Mouse (Mus musculus) CD4-positive, CD25-positive, alpha-beta regulatory T cell, adult 2 months (primary cell): ENCODE results near the gene Usp46.
"Not testable (repeated sequence)": the region's sequence is repeated elsewhere in the genome, so short reads cannot be mapped to it uniquely, and the experiment has no call there.

ENCODE experiments used
- DNase-seq: peaks from one replicate; pipeline ENCODE4 v3.0.0-alpha.2; 2012; ENCODE audit warnings: low read depth, low spot score

Usp46 gene

DNA sequence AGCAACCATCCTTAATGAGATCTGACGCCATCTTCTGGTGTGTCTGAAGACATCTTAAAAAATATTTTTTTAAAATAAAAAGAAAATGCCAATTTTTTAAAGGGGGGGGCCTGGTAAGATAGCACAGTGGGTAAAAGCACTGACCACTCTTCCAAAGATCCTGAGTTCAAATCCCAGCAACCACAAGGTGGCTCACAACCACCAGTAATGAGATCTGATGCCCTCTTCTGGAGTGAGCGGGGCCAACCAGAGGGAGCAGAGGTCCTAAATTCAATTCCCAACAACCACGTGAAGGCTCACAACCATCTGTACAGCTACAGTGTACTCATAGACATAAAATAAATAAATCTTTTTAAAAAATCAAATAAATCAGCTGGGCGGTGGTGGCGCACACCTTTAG is 2.3 kb upstream of the Usp46 start:
- DNase-seq: not testable (repeated sequence)

DNA sequence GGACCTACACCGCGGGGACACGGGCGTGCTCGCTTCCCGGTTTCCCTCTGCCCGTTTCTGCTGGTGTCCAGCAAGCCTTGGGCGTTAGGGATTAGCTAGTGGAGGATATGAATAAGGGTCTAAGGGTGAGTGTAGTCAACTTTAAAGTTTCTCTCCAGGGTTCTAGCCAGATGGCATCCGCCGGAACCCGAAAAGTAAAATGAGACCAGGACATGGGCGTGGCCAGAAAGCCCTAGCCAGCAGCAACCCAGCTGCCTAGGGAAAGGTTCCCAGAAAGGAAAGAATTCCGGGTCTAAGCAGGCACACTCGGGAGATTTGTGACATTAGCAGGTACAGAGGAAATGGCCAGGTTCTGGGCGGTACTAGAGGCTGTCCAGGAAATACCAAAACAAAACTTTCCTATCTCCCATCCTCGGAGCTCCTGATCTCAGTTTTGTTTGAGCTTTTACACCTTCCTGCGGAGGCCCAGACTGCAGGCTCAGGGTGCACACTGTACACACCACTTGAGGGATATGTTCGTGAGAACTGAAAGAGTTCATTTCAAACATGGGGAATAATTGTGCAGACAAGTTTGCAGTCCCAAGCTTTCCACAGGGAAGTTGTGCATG is 587 bp upstream of the Usp46 start:
- DNase-seq: peak; percentile 59

DNA sequence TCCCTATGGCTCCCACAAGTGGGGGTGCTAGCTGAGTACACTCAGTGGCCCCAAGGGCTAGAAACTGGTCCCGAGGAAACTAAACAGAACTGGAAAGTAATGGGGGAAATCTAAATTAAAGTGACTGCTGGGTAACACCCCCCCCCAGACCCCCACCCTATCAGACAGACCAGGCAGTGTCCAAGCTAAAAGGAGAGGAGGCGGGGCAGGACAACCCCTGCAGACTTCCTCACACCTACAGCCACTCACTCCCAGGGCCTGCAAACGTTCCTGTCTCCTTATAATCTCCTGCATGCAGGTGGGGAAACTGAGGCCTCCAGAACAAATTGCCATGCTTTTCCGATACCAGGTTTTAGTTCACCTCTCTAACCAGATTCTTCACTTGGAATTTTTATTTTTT is 885 bp downstream of the Usp46 start:
- DNase-seq: no peak

DNA sequence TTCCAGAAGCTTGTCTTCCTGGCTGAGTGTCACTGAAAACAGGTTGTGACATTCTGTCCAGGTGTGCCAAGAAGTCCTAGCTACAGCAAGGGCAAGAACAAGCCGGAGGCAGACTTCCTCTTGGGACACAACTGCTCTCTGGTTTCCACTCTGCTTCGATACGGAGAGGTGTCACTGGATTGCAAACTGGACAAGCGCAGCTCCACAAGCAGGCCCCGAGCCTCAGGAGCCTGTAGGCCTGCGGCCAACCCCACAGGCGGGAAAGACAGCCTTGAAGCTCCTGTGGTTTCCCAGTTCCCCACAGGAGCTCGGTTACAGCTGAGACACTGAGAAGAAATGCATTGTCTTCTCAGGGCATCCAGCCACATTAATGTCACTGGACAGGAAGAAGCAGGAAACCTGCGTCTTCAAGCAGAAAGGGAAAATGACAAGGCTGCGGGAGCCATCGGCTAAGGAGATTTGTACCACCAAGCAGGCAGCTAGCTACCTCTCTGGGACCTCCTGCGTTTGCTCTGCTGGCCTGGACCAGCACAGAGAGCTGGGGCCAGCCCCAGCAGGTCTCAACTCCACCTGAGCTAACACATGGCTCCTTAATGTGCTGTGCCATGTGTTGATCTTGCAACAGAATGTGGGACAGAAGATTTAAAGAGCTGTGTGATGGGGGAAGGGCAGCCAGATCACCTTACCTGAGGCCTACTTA is 1.7 kb downstream of the Usp46 start:
- DNase-seq: no peak

DNA sequence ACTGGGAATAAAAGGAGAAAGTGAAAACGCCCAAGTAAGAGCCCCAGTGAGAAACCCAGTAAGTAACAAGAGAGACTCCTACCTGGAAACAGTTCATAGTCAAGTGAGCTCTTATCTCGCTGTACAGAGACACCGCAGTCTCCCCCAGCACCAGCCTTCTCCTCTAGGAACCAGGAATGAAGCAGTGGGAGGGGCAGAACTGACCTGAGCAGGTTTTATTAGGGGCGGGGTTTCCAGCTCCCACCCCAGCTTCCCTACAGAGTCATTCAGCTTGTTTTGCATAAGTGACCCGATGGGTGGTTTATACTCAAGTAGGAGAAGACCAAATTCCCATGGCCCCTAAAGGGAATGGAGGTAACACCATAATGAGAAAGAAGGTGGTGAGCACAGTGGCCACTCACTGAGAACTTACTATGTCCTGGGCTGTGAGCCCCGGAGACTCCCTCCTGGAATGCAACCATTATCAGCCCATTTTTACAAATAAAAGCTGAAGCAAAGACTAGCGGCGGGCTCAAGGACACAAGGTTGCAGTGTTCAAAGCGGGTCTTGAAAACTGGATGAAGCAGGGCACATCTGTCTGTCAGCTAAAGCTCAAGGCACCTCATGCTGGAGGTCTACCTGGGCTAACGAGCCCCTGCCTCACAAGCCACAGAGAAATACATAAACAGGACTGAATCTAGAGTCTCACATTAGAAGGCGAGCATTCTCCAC is 2.5 kb downstream of the Usp46 start:
- no peak for DNase-seq

DNA sequence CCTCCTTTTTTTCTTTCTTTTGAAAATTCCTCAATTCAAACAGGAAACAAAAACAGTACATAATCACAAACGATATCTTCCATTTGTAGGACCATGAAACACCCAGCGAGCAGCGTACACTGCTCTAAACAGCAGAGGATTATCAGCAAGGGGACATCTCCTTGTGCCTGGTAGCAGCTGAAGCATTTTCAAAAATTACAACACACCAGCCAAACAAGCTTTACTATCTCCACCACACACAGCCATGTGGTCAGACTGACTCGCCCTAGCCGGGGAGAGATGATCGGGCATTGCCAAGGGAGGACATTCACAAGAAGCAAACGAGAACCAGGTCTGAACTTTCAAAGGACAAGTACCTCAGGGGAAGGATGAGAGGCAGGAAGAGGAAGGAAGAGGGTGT is 3.4 kb downstream of the Usp46 start:
- no peak for DNase-seq

DNA sequence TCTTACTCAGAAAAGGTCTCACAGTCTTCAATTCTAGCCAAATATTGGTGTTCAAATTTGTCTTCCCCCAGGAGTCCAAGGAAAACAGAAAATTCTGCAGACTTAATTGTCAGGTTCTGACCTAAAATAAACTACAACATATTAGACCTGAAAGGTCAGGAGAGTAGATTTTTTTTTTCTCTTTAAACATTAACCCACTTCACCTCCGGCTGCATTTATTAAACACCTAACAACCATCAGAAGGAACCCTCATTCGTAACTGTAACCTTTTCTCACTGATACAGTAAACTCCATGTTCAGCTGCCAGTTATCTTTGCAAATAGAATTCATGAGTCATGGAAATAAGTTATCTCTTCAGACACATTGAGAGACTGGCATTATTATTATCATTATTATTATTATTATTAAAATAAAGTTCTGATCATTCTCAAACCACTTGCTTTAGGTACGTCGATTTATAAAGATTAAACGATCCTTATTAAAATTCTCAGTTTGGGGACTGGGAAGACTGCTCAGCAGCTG is 4.9 kb downstream of the Usp46 start:
- DNase-seq: no peak

DNA sequence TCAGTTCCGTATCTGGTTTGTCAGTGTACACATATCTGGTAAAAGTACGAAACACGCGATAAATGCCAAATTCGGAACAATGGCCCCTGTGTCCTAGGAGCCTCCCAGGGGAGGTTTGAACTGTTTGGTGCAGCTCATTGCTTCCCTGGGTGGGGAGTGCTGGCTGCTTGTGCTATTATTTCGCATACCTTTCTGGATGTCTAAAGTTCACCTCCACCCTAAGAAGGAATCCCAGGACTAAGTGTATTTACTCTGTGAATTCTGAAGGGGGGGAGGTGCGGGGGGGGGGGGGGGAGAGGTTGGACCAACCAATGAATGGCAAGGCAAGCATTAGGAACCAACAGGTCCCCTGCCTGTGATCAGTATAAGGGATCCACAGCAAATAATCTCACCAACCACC is 6.0 kb downstream of the Usp46 start:
- DNase-seq: no peak

DNA sequence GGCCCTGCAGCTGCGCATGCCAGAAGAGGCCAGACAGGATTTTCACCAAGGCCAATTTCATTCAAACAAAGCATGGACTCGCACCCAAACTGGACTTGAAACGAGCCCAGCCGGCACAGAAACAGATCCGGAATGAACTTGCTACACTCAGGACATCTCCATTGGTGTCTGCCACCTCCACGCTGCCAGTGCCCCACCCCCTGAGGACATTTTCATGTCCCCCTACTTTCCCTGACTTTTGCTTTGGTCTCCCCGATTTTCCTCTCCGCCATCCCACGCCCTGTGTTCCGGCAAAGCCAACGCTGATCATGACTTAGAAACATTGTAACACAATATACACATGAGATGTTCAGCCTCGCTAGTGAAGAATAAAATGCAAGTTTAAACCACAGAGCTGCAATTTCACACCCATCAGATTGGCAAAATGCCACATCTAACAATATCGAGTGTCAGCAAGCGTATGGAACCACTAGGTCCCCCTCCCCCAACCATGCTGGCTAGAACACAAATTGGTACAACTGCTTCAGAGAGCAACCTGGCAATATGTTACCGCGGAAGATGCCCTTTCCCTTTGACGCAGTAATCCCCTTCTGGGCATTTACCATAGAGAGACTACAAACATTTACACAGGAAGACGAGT is 6.7 kb downstream of the Usp46 start:
- DNase-seq: peak; percentile 26

DNA sequence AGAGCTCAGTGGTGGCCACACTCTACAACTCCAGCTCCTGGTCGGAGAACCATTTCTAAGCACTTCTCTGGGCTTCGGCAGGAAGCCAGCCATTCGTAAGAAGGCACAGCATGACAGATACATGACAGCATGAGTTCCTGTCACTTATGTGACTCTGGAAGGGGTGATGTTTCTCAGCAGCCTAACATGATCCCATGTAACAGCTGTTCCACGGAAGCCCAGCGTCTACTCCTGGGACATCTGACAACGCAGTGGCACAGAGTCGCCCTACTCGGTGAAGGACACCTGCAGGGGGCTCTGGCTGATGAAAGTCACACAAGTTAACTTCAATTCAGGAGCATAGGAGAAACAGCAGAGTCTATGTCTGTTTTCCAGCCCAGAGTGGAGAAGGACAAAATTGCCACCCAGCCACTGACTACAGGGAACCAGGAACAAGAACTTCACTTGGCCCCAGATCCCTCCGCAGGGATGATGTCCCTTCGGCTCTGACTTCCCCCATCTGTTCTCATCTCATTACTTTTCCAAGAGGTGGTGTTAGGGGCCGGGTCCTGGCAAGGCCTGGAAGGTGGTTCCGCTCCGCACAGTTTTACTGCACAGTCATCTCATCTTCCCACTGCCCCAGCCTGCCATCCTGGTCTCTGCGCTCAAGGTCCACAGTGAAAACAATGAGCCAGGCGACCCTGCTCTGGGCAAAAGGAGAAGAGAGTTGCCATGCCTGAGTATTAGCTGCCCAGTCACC is 15.9 kb downstream of the Usp46 start:
- no peak for DNase-seq

DNA sequence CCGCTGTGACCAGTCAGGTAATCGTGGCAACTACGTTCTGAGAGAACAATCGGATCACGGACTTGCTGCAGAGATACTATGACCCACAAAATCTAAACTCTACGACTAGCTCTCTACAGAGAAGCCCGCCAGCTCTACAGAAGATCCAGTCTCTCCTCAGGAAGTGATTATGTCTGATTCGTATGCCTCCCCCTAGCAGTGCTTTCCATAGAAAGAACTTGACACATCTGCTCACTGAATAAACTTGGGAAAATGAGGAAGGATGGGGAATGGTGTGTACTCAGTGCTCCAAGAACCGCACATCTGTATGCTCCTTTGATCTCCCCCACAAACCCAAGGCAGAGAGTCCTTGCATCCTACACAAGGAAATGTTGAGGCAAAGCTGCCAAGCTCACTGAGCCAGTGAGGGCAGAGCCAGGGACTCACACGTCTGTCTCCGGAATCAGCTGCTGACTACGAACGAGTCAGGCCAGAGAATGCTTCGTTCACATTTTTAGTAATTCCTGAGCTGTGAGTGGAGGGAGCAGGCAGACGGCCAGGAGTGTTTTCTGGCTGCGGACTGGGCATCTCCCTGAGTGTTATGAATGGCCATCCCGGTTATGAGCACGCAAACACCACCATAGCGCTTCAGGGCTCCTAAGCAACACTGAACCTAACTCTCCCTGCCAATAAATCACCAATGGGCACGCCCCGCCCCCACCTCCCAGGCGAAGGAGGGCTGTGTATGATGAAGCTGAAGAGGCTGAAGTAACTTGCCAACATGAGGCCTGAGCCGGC is 16.6 kb downstream of the Usp46 start:
- DNase-seq: no peak

DNA sequence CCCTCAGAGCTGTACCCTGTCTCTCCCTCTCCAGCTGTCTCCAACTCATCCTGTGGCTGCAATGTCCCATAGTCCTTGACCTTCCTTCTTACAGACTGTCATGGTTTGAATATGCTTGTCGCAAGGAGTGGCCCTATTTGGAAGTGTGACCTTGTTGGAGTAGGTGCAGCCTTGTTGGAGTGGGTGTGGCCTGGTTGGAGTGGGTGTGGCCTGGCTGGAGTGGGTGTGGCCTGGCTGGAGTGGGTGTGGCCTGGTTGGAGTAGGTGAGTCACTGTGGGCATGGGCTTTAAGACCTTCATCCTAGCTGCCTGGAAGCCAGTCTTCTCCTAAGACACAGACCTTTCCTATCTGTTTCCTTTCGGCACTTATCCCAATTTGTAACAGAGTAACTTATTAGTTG is 17.3 kb downstream of the Usp46 start:
- peak; percentile 13 for DNase-seq

DNA sequence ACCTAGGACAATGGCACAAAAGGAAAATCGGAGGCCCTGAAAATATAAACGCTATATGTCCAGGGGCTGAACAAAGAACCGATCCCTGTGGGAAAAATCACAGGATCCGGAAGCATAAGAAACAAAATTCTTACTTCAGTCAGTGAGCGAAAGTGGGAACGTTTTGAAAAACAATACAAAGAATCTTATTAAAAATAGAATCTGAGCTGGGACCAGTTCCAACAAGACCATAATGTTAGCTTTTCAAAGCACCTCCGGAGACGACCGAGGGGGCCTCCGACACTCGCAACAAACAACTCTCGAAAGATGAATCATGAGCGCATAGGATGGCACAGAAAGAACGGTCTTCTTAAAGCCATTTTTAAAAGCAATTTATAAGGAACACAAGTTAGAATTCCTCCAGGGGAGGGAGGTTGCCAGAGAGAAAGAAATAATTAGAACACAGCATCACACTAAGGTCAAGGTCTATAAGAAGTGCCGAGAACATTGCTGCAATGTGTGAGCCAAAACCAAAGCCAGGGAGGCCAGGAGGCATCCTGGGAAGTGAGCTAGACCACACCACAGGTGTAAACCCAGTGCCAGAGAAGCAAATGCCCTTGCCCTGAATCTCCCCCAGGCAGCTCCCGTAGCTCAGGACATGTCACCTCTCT is 19.3 kb downstream of the Usp46 start:
- DNase-seq: no peak

DNA sequence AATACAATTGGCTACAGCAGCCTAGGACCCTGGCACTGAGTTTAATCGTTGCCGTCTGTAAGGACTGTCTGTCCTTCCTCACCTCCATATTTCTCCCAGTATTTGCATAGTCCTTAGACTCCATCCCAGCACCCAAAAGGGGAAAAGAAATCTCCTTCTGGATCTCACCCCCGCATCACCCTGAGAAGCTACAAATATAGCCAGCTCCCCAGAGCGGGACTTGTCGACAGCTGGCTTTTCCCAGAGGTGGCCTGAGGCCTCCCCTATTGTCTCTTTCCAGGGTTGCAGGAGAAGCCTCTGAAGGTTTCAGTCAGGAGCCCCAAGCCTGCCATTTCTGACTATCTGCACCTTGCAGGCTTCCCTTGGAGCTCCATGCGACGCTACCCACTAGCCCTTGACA is 23.6 kb downstream of the Usp46 start:
- no peak for DNase-seq

DNA sequence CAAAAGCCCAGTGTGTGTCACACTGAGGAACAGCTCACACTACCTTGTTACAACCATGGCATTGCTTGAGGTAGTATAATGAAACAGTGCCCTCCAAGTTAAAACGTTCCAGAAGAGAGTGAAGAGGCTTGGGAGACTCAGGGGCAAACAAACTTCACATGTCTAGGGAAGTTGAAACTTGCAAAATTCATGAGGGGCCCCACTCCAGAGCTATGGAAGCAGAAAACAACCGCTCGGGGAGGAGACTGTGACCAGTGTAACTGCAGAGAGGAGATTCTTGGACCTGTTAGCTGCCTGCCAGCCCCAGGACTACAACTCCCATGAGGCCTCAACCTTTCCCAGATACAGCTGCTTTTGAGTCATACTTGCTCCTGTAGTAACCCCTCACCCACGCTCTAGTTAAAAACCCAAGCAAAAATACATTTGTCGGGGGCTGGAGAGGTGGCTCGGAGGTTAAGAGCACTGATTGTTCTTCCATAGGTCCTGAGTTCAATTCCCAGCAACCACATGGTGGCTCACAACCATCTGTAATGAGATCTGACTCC is 25.4 kb downstream of the Usp46 start:
- DNase-seq: no peak

DNA sequence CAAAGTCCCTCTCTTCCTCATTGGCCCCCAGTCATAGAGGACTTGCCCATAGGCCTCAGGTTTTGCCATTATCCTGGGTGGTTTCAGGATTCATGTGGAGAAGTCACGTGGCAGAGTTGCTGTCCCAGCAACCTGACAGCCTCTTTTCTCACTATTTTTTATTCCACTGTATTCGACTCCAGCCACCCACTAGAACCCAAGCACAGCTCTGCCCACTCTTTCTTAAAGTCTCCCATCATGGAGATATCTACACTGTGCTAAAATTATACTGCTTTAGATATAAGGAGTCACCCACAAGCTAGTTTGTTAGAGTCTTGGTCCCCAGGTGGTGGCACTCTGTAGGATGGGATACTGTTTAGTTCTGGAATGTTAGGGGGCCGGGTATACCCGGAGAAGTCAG is 27.7 kb downstream of the Usp46 start:
- no peak for DNase-seq

DNA sequence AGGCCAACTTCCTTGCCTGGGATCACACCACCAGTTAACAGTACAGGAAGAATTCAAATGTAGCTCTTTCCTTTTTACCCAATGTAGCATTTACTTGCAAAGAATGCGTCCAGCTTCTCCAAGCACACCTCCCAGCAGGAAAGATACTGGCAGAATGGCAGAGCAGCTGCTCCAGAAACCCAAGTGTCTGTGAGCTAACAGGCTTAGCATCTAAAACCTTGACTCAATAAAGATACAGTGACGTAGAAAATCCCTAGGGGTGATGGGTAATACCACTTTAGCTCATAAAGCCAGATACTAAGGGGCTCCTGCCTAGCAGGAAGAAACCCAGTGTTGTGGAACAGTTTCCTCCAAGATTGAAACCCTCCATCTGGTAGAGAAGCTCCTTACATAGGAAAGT is 32.8 kb downstream of the Usp46 start:
- no peak for DNase-seq

DNA sequence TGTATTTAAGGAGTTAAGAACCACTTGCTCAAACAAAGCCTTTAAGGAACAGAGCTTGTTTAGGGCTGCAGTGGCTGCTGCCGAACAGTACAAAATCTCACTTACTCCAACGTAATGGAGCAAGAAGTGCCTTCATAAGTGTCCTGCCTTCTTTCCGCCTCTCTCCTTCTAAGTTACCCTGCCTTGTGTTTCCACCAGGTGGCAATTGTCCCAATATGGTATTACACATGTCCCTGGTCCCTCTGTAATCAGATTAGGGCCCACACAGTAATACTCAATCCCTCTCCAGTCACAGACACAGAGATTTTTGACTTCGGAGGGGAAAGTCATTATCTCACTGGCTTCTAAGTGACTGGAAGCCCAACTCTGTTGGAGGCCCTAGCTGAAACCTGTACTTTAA is 34.1 kb downstream of the Usp46 start:
- DNase-seq: peak; percentile 5

DNA sequence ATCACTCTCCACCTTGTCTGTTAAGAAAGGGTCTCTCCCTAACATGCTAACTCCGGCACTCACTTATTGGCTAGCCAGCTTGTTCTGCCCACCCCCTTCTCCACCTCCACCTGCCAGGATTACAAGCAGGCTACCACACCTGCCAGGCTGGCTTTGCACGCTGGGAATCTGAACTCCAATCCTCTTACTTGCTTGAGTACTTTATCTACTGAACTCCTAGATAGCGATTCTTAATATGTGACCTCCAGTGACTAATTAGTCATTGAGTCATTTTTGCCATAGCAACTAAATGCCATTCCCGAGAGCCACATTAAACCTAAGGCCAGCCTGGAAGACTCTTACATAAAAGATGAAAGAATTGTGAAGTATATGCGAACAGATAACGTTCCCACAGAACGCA is 38.4 kb downstream of the Usp46 start:
- no peak for DNase-seq
